Mouse (Mus musculus) kidney, postnatal 0 days (tissue): ENCODE results near the gene Duoxa2. TPM values are rescaled to one million over a fixed set of nuclear protein-coding genes. Genes with fewer than 3 reads are reported as not detected.

Source experiments
- ATAC-seq: fragments of 200-750 bp; cut with Nextera tagmentation; replicated peaks from 2 replicates; pipeline ENCODE4 v1.8.0; 2017; ENCODE audit warnings: low read depth, moderate number of reproducible peaks, moderate TSS enrichment, moderate library complexity; ENCODE audit not compliant: low FRiP score
- DNase-seq: peaks from one replicate; pipeline ENCODE4 v3.0.0-alpha.2; 2016; ENCODE audit warnings: low spot score
- H3K27ac ChIP-seq: fragments of 300-500 bp; sonication (generic); 2 replicates; pipeline ENCODE4 v1.5.1; 2014; ENCODE audit warnings: mild to moderate bottlenecking
- H3K27me3 ChIP-seq: fragments of 300-500 bp; sonication (generic); 2 replicates; pipeline ENCODE4 v1.6.1; 2014; ENCODE audit warnings: low read length, mixed read lengths; ENCODE audit not compliant: insufficient read depth
- H3K36me3 ChIP-seq: fragments of 300-500 bp; sonication (generic); 2 replicates; pipeline ENCODE4 v1.6.1; 2014; ENCODE audit warnings: low read length, mixed read lengths; ENCODE audit not compliant: insufficient read depth
- H3K4me1 ChIP-seq: fragments of 300-500 bp; sonication (generic); replicated peaks from 2 replicates; pipeline ENCODE4 v1.6.1; 2014; ENCODE audit warnings: antibody characterized with exemption, low read length, mixed read lengths; ENCODE audit not compliant: insufficient read depth
- H3K4me2 ChIP-seq: fragments of 300-500 bp; sonication (generic); 2 replicates; pipeline ENCODE4 v1.6.1; 2014; ENCODE audit warnings: mild to moderate bottlenecking, low read length, moderate library complexity, mixed read lengths
- H3K4me3 ChIP-seq: fragments of 300-500 bp; sonication (generic); replicated peaks from 2 replicates; pipeline ENCODE4 v1.5.1; 2014; ENCODE audit warnings: low read depth, low read length
- H3K9ac ChIP-seq: fragments of 300-500 bp; sonication (generic); 2 replicates; pipeline ENCODE4 v1.6.1; 2014; ENCODE audit warnings: low read depth, low read length
- H3K9me3 ChIP-seq: fragments of 300-500 bp; sonication (generic); replicated peaks from 2 replicates; pipeline ENCODE4 v1.6.1; 2016; ENCODE audit warnings: low read length, inconsistent platforms, mixed read lengths
- CTCF ChIP-seq: IDR thresholded peaks from 2 replicates; pipeline ENCODE4 v1.5.1; 2016; ENCODE audit warnings: antibody characterized with exemption, low read depth, mild to moderate bottlenecking, moderate library complexity
- WGBS: fragments of 180-500 bp; shearing (Covaris S2); extraction: QIAGEN DNeasy Blood & Tissue Kit; methylation state at CpG from one replicate; pipeline ENCODE4 v1.1.7; 2014; 5-methylcytosine and 5-hydroxymethylcytosine counted together
- polyA plus RNA-seq: library from polyadenylated mRNA; unstranded; fragments of >200 nt; fragmentation: Nextera tagmentation; extraction: Ambion mirVana; gene quantifications from 2 replicates; pipeline ENCODE4 v1.2.1, GENCODE M21; 2015

Gene Duoxa2
- polyA plus RNA-seq, 1 experiment from 2014 or later, result not detected

GRCm38 (mm10) chr2:122305097-122305892 is 6.6 kb downstream of the Duoxa2 start:
- Histone ChIP-seq H3K4me3 (no peak overlapping the region), H3K27me3 (peaks cover 31% of the 10 kb centered on the region), H3K27ac (no peak overlapping the region), H3K4me2 (no peak overlapping the region), H3K9ac (no peak overlapping the region), H3K36me3 (no peaks in the 10 kb centered on the region), H3K4me1 (peaks cover 11% of the 10 kb centered on the region; the same call in 1 of the 2 replicates), H3K9me3 (no peaks in the 10 kb centered on the region)
- DNase-seq, result no peak
- ATAC-seq, result no peak
- 78% methylated on average over 16 of the region's 16 CpGs for WGBS
- no peak for TF ChIP-seq CTCF

- Histone ChIP-seq H3K4me2 (no peak overlapping the region), H3K27me3 (peaks cover 23% of the 10 kb centered on the region), H3K9ac (no peak overlapping the region), H3K4me1 (peaks cover 9% of the 10 kb centered on the region; the same call in 1 of the 2 replicates), H3K36me3 (no peaks in the 10 kb centered on the region), H3K4me3 (no peak overlapping the region), H3K27ac (no peak overlapping the region), H3K9me3 (no peaks in the 10 kb centered on the region)
- WGBS, result 44% methylated on average over 4 of the region's 4 CpGs
- ATAC-seq (no peak), DNase-seq (no peak)
- TF ChIP-seq CTCF, result no peak
Measured at GRCm38 (mm10) chr2:122306184-122306583, 7.5 kb downstream of the Duoxa2 start.

- Histone ChIP-seq H3K9me3 (no peaks in the 10 kb centered on the region), H3K27me3 (peaks cover 20% of the 10 kb centered on the region), H3K4me2 (no peak overlapping the region), H3K9ac (no peak overlapping the region), H3K4me1 (no peaks in the 10 kb centered on the region; the same call in 1 of the 2 replicates), H3K36me3 (no peaks in the 10 kb centered on the region), H3K27ac (no peak overlapping the region), H3K4me3 (no peak overlapping the region)
- TF ChIP-seq CTCF, result peak; percentile 46; the same call in 1 of the 2 replicates
- no peak for DNase-seq
- WGBS, result 34% methylated on average over 3 of the region's 3 CpGs
- no peak for ATAC-seq
Measured at GRCm38 (mm10) chr2:122309647-122310046, 10.9 kb downstream of the Duoxa2 start.

GRCm38 (mm10) chr2:122311561-122311960 is 12.9 kb downstream of the Duoxa2 start:
- no peak overlapping the region for H3K9ac ChIP-seq
- no peaks in the 10 kb centered on the region for H3K9me3 ChIP-seq
- no peak for DNase-seq
- 59% methylated on average over 2 of the region's 2 CpGs for WGBS
- no peak for ATAC-seq
- H3K4me2 ChIP-seq, result no peak overlapping the region
- TF ChIP-seq CTCF, result no peak
- H3K4me3 ChIP-seq, result no peak overlapping the region
- no peak overlapping the region for H3K27ac ChIP-seq
- no peaks in the 10 kb centered on the region for H3K36me3 ChIP-seq
- H3K4me1 ChIP-seq, result no peaks in the 10 kb centered on the region; the same call in 1 of the 2 replicates
- H3K27me3 ChIP-seq, result peaks cover 25% of the 10 kb centered on the region

- Histone ChIP-seq H3K27me3 (peaks cover 25% of the 10 kb centered on the region), H3K4me3 (peak overlapping the region; percentile 16), H3K4me1 (no peaks in the 10 kb centered on the region; the same call in 1 of the 2 replicates), H3K36me3 (no peaks in the 10 kb centered on the region), H3K4me2 (peak overlapping the region; percentile 52), H3K9me3 (no peaks in the 10 kb centered on the region), H3K9ac (no peak overlapping the region), H3K27ac (no peak overlapping the region)
- ATAC-seq (peak; percentile 52; the same call in 1 of the 2 replicates), DNase-seq (peak; percentile 70)
- 4% methylated on average over 27 of the region's 27 CpGs for WGBS
- TF ChIP-seq CTCF, result peak; percentile 74
Measured at GRCm38 (mm10) chr2:122312722-122313417, 14.2 kb downstream of the Duoxa2 start.

GRCm38 (mm10) chr2:122313536-122313935 is 14.8 kb downstream of the Duoxa2 start, which contains the start of gene Duoxa1:
TSS of gene Duoxa1 (minus strand) at chr2:122313730.
- 2% methylated on average over 24 of the region's 24 CpGs for WGBS
- no peak within 1 kb of the TSS for H3K9ac ChIP-seq
- peak within 1 kb of the TSS; percentile 16 for H3K4me3 ChIP-seq
- no peak for DNase-seq
- H3K4me2 ChIP-seq, result peak within 1 kb of the TSS; percentile 52
- no peaks in the 10 kb centered on the region for H3K36me3 ChIP-seq
- no peaks in the 10 kb centered on the region for H3K9me3 ChIP-seq
- H3K27ac ChIP-seq, result no peak within 1 kb of the TSS
- peak; percentile 33; the same call in 1 of the 2 replicates for ATAC-seq
- no peaks in the 10 kb centered on the region; the same call in 1 of the 2 replicates for H3K4me1 ChIP-seq
- peaks cover 25% of the 10 kb centered on the region for H3K27me3 ChIP-seq
- TF ChIP-seq CTCF, result no peak
